Mouse (Mus musculus) C2C12 (cell line): Measurements from ENCODE around the gene Hoxa4.

ENCODE experiments used
- CEBPB ChIP-seq: IDR thresholded peaks from one replicate; pipeline ENCODE4 v1.6.1; 2011; ENCODE audit warnings: low read depth, mild to moderate bottlenecking, control low read depth, moderate library complexity
- CTCF ChIP-seq: IDR thresholded peaks from one replicate; pipeline ENCODE4 v1.5.1; 2011; ENCODE audit not compliant: control insufficient read depth, insufficient read depth, insufficient read length
- FOSL1 ChIP-seq: IDR thresholded peaks from one replicate; pipeline ENCODE4 v1.8.0; 2011; ENCODE audit warnings: mild to moderate bottlenecking, low read length; ENCODE audit not compliant: poor library complexity, insufficient read depth, severe bottlenecking
- MAX ChIP-seq: IDR thresholded peaks from one replicate; pipeline ENCODE4 v1.6.1; 2011; ENCODE audit warnings: mild to moderate bottlenecking, control low read depth
- MYOD1 ChIP-seq: IDR thresholded peaks from one replicate; pipeline ENCODE4 v1.6.1; 2011; ENCODE audit warnings: low read depth; ENCODE audit not compliant: control insufficient read depth, insufficient read length
- MYOG ChIP-seq: IDR thresholded peaks from one replicate; pipeline ENCODE4 v1.6.1; 2011; ENCODE audit not compliant: control insufficient read depth, insufficient read length; ENCODE audit errors: extremely low read depth
- USF1 ChIP-seq: IDR thresholded peaks from one replicate; pipeline ENCODE4 v1.6.1; 2011; ENCODE audit warnings: low read depth, mild to moderate bottlenecking, control low read depth, moderate library complexity

GRCm38 (mm10) chr6:52217895-52218642, 26.5 kb upstream of the Hoxa4 start:
- TF ChIP-seq CTCF, result no peak
- TF ChIP-seq MAX, result no peak
- TF ChIP-seq MYOG, result no peak
- TF ChIP-seq FOSL1, result no peak
- TF ChIP-seq USF1, result no peak
- TF ChIP-seq CEBPB, result no peak
- TF ChIP-seq MYOD1, result no peak
